Mouse (Mus musculus) brain, embryonic 14.5 days (tissue): ENCODE results near the gene Pitpnb.

Experiments used
- CTCF ChIP-seq: fragments of 200-500 bp; IDR thresholded peaks from 2 replicates; pipeline ENCODE4 v1.5.1; 2012; ENCODE audit warnings: inconsistent platforms, mild to moderate bottlenecking, moderate library complexity, borderline replicate concordance; ENCODE audit not compliant: insufficient read depth, insufficient read length; ENCODE audit errors: extremely low read depth
- POLR2A ChIP-seq: fragments of 200-500 bp; IDR thresholded peaks from 2 replicates; pipeline ENCODE4 v1.6.1; 2012; ENCODE audit warnings: mild to moderate bottlenecking, inconsistent platforms, borderline replicate concordance; ENCODE audit not compliant: poor library complexity, insufficient read depth, insufficient read length, severe bottlenecking; ENCODE audit errors: extremely low read depth

GRCm38 (mm10) chr5:111288486-111288885, 42.1 kb upstream of the Pitpnb start:
- TF ChIP-seq CTCF = no peak
- no peak for TF ChIP-seq POLR2A
